Mouse (Mus musculus) frontal cortex, postnatal 25 days (tissue): ENCODE measurements around the gene Tssk6.
"Not testable (repeated sequence)": the region's sequence is repeated elsewhere in the genome, so short reads cannot be mapped to it uniquely, and the experiment has no call there.

Source experiments
- DNase-seq, 2 experiments: peaks; one replicate each; pipeline ENCODE4 v3.0.0; 2022; ENCODE audit warnings: low spot score in 2 of 2

Tssk6 gene

GRCm38 (mm10) chr8:69919010-69919409, 17.0 kb downstream of the Tssk6 start:
- DNase-seq = peak; percentile 44 to 77

GRCm38 (mm10) chr8:69919876-69920662, 18.1 kb downstream of the Tssk6 start:
- DNase-seq = no peak

DNA sequence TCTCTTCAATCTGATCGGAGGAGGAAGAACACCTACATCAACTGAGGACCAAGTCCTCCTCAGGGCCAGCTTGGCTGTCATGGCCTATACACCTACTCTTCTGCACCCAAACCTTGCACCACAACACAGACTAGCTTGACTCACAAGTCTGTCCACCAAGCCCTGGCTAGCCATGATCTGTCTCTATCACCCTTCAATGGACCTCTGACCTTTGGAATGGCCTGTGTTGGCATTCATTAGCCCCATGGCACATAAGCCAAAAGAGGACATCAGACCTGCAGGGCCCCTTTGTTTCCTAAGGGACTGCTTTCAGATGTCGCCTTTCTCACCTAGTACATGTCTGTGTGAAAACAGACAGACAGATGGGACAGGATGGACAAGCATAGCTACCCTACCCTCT, 19.2 kb downstream of the Tssk6 start:
- DNase-seq = no peak

- DNase-seq = no peak
These were observed 22.0 kb downstream of the Tssk6 start for GRCm38 (mm10) chr8:69923986-69924385.

- no peak for DNase-seq
These were observed 24.9 kb downstream of the Tssk6 start for GRCm38 (mm10) chr8:69926901-69927300.

DNA sequence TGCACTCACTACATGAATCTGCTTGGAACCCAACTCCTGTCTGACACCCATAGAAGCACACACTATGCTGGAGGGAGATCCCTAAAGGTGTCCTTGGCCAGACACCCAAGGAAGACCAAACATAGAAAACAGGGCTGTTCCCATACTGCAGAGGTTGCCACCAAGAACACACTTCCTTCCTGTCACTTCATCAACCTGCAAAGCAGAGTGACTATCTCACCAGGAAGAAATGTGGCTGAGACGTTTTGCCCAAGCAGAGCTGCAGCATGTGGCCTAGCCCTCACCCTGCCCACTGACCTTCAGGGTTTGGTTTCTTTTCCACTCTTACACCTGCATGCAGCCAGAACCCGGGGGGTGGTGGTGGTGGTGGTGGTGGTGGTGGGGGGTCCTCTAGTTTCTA, 31.8 kb downstream of the Tssk6 start:
- DNase-seq = no peak

GRCm38 (mm10) chr8:69934582-69934981, 32.6 kb downstream of the Tssk6 start:
- DNase-seq = no peak

- no peak for DNase-seq
These were observed 33.4 kb downstream of the Tssk6 start for GRCm38 (mm10) chr8:69935431-69935830.

DNA sequence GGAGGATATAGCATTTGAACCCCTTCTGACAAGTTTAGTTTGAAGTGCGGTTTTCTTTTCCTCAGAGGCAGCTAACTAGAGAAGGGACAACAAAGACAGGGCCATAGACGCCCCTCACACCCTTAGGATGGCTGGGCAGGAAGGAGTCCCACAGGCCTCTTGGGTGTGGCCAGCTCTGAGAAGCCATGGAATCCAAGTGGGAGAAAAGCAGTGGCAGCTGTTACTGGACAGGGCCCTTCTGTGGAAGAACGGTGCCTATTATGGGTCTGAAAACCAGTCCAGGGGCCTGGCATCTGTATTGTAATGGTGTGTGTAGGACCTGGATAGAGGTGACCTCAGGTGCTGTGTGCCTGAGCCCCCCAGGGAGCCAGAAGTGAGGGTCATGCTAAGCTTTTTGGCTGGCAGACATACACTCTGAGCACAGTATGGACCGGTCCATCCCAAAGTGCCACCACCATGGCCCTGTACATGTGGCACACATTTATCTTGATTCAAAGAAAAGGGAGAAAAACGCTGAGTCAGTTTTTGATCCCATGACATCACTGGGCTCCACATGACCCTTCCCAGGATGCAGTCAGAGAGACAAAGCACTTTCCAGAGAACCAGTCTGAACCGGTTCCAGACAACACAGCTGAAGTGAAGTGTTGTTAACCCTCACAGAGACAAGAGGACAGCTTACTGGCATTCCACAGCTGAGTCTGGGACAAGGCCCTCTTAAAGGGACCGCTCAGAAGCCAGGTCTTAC, 34.2 kb downstream of the Tssk6 start:
- DNase-seq = no peak

DNA sequence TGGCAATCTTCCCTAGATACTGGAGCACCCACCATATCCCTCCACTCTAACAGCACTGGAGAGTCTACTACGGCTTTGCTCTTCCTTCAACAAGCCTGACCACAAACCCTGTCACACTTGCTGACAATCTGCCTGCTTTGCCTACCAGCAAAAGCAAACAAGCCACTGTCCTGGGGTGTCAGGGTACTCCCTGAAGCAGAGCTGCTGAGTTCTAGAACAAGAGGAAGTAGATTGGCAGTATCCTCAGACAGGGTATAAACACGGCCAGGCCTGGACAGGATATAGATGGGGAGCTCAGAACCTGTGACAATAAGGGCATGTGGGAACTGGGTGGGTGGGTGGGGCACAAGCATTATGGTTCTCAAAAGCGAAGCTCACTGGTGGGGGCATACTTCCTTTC, 35.5 kb downstream of the Tssk6 start:
- no peak for DNase-seq

DNA sequence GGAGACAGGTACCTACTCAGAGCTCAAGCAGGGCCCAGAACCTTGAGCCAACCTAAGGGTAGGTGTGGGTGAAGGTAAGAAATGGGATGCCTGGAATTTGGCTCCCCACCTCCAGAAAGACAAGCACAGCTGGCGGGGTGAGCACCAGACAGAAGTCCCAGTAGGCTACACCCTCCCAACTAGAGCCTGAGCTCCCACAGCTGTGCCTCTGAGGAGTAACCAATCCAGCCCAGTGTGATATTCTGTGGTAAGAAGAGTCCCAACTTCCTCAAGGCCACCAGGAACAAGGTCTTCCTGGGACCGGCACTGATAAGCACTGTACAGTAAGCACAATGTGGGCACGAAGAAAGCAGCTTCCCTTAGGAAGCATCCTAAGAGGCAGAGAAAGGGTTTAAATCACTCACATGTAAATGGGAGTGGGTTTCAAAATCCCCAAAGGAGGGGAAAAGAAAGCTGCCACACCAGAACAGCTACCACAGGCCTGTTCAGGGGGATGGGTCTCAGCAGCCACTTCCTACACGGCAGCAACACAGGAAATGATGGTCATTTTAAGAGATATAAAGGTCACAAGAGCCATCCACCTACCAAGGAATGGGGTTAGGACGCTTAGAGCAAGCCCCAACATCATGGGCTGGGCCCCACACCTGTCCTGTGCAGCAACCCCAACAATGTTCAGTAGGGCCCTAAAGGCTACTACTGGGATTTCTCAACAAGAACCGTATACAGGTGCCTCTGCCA, 36.4 kb downstream of the Tssk6 start:
- no peak for DNase-seq

DNA sequence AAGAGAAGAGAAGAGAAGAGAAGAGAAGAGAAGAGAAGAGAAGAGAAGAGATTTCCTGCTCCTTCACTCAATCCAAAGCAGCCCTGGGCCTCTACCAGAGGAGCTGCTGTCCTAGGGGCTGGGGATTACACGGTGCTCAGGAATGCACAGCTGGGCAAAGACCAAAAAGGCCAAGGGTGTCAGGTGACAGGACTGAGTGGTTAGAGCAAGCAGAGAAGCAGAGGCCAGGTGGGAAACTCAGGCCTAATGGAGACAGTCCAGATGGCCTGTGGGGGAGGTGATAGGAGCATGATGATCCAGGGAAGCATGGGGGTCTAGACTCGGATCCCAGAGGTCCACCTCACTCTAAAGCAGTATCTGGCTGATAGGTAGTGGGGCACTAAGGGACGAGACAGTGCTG, 37.6 kb downstream of the Tssk6 start:
- DNase-seq = no peak

- DNase-seq = no peak
These were observed 38.4 kb downstream of the Tssk6 start for GRCm38 (mm10) chr8:69940386-69940785.

DNA sequence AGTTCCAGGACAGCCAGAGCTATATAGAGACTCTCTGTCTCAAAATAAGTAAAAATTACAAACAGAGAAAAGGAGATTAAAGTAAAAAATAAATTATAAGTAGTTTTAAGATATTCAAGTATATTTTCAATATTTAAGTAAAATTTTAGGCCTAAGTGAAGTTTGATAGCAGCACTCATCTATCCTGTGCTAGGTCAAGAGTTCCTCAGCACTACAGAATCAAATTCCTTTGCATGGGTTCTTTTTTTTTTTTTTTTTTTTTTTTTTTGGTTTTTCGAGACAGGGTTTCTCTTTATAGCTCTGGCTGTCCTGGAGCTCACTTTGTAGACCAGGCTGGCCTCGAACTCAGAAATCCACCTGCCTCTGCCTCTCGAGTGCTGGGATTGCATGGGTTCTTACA, 40.5 kb downstream of the Tssk6 start:
- not testable (repeated sequence) for DNase-seq

GRCm38 (mm10) chr8:69950300-69950699, 48.3 kb downstream of the Tssk6 start:
- DNase-seq = no peak
